Mouse (Mus musculus) C2C12 (cell line): Measurements from ENCODE around the gene Nfkbib.

Experiments
- CEBPB ChIP-seq: IDR thresholded peaks from one replicate; pipeline ENCODE4 v1.6.1; 2011; ENCODE audit warnings: low read depth, mild to moderate bottlenecking, control low read depth, moderate library complexity
- CTCF ChIP-seq: IDR thresholded peaks from one replicate; pipeline ENCODE4 v1.5.1; 2011; ENCODE audit not compliant: control insufficient read depth, insufficient read depth, insufficient read length
- MAX ChIP-seq: IDR thresholded peaks from one replicate; pipeline ENCODE4 v1.6.1; 2011; ENCODE audit warnings: mild to moderate bottlenecking, control low read depth
- MYOD1 ChIP-seq: IDR thresholded peaks from one replicate; pipeline ENCODE4 v1.6.1; 2011; ENCODE audit warnings: low read depth; ENCODE audit not compliant: control insufficient read depth, insufficient read length
- MYOG ChIP-seq: IDR thresholded peaks from one replicate; pipeline ENCODE4 v1.6.1; 2011; ENCODE audit not compliant: control insufficient read depth, insufficient read length; ENCODE audit errors: extremely low read depth
- USF1 ChIP-seq: IDR thresholded peaks from one replicate; pipeline ENCODE4 v1.6.1; 2011; ENCODE audit warnings: low read depth, mild to moderate bottlenecking, control low read depth, moderate library complexity

DNA sequence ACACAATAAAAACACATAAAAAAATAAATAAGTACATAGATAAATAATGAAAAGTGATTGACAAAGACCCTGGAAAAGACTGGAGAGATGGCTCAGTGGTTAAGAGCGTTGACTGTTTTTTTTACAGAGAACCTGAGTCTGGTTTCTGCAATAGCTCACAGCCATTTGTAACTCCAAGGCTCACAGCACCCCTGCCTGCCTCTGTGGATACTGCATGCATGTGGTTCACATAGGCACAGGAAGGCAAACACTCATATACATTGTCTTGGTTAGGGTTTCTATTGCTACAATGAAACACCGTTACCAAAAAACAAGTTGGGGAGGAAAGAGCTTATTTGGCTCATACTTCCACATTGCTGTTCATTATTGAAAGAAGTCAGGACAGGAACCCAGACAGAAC is 51.7 kb downstream of the Nfkbib start:
- no peak for TF ChIP-seq CTCF
- no peak for TF ChIP-seq CEBPB
- no peak for TF ChIP-seq USF1
- TF ChIP-seq MAX, result no peak
- no peak for TF ChIP-seq MYOG
- no peak for TF ChIP-seq MYOD1
